Mouse (Mus musculus): ENCODE measurements around the gene Mylpf. TPM values are rescaled to one million over a fixed set of nuclear protein-coding genes. Genes with fewer than 3 reads are reported as not detected.

Mylpf gene
- polyA plus RNA-seq, 1 experiment from 2014 or later, result 37.5 TPM

DNA sequence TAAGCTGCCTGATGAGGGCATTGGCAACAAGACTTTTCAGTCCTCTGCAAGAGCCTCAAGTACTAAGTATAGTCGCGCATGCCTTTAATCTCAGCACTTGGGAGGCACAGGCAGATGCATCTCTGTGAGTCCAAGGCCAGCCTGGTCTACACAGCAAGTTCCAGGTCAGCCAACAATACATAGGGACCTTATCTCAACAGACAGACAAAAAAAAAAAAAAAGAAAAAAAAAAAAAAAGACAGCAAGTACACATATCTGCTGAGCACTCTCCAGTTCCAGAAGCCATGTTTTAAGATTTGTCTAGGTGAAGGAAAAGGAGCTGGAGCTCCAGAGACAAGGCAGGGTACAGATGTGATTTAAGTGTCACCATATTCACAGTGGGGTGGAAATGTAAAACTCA is 47.3 kb downstream of the Mylpf start:
- Histone ChIP-seq H3K9me3 (replicated peaks; ENCODE audit: control insufficient read depth, low read length) (no peaks in the 10 kb centered on the region), H3K27ac (ENCODE audit: low read depth, low read length) (no peak overlapping the region), H3K4me3 (ENCODE audit: low read depth, low read length) (no peak overlapping the region), H3K36me3 (ENCODE audit: control insufficient read depth, insufficient read depth, low read length) (no peaks in the 10 kb centered on the region; the same call in 1 of the 2 replicates), H3K9ac (ENCODE audit: low read depth, low read length) (no peak overlapping the region), H3K4me2 (no peak overlapping the region), H3K4me1 (ENCODE audit: control insufficient read depth, insufficient read depth, low read length) (peaks cover 18% of the 10 kb centered on the region; the same call in 1 of the 2 replicates), H3K27me3 (ENCODE audit: control insufficient read depth, insufficient read depth, low read length) (no peaks in the 10 kb centered on the region)
- no peak for ATAC-seq (replicated peaks; ENCODE audit: insufficient number of reproducible peaks, low FRiP score, low TSS enrichment)
- 79% methylated on average over 2 of the region's 2 CpGs for WGBS (ENCODE audit: insufficient replicate concordance)

DNA sequence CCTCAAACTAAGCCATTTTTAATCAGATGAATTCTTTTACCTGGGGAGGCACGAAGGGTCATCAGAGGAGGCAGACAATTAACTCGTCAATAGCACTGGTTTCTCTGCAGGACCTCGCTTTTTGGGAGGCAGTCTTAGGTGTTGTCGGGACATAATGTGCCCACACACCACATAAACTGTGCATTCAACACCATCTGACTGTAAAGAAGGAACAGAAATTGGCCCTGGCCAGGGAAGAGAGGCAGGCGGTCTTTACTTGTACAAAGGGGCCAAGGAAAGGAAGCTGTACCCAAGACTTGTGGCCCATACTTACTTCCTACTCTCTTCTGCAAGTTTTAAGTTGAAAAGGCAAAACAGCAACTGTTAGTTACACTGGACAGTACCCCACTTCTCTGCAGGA is 47.8 kb downstream of the Mylpf start:
- no peak overlapping the region for H3K4me3 ChIP-seq (ENCODE audit: low read depth, low read length)
- H3K9ac ChIP-seq (ENCODE audit: low read depth, low read length), result no peak overlapping the region
- no peaks in the 10 kb centered on the region for H3K27me3 ChIP-seq (ENCODE audit: control insufficient read depth, insufficient read depth, low read length)
- no peak overlapping the region for H3K4me2 ChIP-seq
- WGBS (ENCODE audit: insufficient replicate concordance), result 92% methylated on average over 5 of the region's 5 CpGs
- H3K9me3 ChIP-seq (replicated peaks; ENCODE audit: control insufficient read depth, low read length), result no peaks in the 10 kb centered on the region
- no peaks in the 10 kb centered on the region; the same call in 1 of the 2 replicates for H3K36me3 ChIP-seq (ENCODE audit: control insufficient read depth, insufficient read depth, low read length)
- H3K27ac ChIP-seq (ENCODE audit: low read depth, low read length), result no peak overlapping the region
- no peak for ATAC-seq (replicated peaks; ENCODE audit: insufficient number of reproducible peaks, low FRiP score, low TSS enrichment)
- peaks cover 18% of the 10 kb centered on the region; the same call in 1 of the 2 replicates for H3K4me1 ChIP-seq (ENCODE audit: control insufficient read depth, insufficient read depth, low read length)

DNA sequence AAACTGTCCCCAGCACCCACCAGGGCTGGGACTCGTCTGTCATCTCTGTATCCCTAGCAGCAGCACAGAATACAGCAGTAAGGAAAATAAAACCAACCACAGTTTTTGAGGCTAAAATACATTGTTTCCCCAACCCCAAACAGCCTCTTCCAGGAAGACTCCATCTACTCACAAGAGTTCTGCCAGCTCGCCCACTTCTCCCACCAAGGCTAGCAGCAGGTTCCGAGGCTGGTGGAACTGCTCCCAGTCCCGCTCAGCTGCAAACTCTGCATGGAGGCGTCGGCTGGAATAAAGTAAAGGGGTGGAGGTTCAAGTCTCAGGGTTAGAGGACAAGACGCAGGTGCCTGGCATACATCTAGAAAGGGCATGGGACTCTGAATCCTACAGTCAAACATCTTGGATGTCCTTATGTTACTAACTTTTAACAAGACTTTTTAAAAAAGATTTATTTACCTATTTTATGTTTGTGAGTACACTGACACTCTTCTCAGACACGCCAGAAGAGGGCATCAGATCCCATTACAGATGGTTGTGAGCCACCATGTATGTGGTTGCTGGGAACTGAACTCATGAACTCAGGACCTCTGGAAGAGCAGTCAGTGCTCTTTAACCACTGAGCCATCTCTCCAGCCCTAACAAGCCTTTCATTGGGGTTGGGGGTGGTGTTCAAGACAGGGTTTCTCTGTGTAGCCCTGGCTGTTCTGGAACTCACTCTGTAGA is 50.7 kb downstream of the Mylpf start:
- Histone ChIP-seq H3K27ac (ENCODE audit: low read depth, low read length) (no peak overlapping the region), H3K36me3 (ENCODE audit: control insufficient read depth, insufficient read depth, low read length) (no peaks in the 10 kb centered on the region; the same call in 1 of the 2 replicates), H3K27me3 (ENCODE audit: control insufficient read depth, insufficient read depth, low read length) (no peaks in the 10 kb centered on the region), H3K9ac (ENCODE audit: low read depth, low read length) (no peak overlapping the region; the same call in 1 of the 2 replicates), H3K4me1 (ENCODE audit: control insufficient read depth, insufficient read depth, low read length) (peaks cover 18% of the 10 kb centered on the region; the same call in 1 of the 2 replicates), H3K4me3 (ENCODE audit: low read depth, low read length) (peak overlapping the region; percentile 74), H3K9me3 (replicated peaks; ENCODE audit: control insufficient read depth, low read length) (no peaks in the 10 kb centered on the region), H3K4me2 (peak overlapping the region; percentile 86)
- ATAC-seq (replicated peaks; ENCODE audit: insufficient number of reproducible peaks, low FRiP score, low TSS enrichment), result no peak
- WGBS (ENCODE audit: insufficient replicate concordance), result 72% methylated on average over 8 of the region's 8 CpGs

DNA sequence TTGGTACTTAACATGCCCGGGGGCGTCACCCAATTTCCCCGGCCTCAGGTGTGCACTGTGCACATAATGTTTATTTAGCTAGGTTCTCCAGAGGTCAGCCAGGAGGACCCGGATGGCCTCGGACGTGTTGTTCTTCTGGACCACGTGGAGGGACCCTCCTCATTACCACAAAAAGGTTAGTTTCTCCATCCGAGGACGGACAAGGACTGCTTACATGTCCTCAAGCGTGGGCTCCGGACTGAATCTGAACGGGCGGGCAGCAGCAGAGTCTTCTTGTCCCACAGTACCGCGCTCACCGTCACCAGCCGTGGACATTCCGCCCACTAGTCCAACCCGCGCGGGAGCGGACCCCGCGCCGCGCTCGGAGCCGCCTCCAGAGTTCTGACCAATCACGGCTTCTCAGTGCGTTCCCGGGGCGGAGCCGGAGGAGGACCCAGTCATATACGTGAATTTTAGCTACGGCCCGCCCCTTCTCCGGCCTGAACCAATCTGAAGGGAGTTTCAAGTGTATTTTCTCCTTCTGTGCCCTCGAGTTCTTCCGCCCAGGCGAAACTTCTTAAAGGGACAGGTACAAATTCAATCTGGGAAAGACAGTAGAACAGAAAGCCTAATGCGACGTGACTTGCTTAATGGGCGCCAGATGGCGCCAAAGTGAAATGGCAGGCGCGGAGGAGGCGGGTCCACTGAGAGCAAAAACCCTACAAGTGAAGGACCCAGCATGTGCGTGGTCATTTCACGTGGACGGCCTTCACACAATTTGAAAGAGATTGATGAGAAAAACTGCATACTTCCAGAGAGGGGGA is 51.8 kb downstream of the Mylpf start, which contains the start of gene Dctpp1:
Gene Dctpp1, minus strand, starts transcription at position 401 of the 803 bp plus-strand sequence.
- no peak within 1 kb of the TSS for H3K27ac ChIP-seq (ENCODE audit: low read depth, low read length)
- H3K4me3 ChIP-seq (ENCODE audit: low read depth, low read length), result peak within 1 kb of the TSS; percentile 74
- H3K4me2 ChIP-seq, result peak within 1 kb of the TSS; percentile 86
- WGBS (ENCODE audit: insufficient replicate concordance), result under 1% methylated on average over 50 of the region's 50 CpGs
- H3K9me3 ChIP-seq (replicated peaks; ENCODE audit: control insufficient read depth, low read length), result no peaks in the 10 kb centered on the region
- peak within 1 kb of the TSS; percentile 77 for H3K9ac ChIP-seq (ENCODE audit: low read depth, low read length)
- H3K36me3 ChIP-seq (ENCODE audit: control insufficient read depth, insufficient read depth, low read length), result no peaks in the 10 kb centered on the region; the same call in 1 of the 2 replicates
- peak; percentile 97 for ATAC-seq (replicated peaks; ENCODE audit: insufficient number of reproducible peaks, low FRiP score, low TSS enrichment)
- H3K27me3 ChIP-seq (ENCODE audit: control insufficient read depth, insufficient read depth, low read length), result no peaks in the 10 kb centered on the region
- peaks cover 7% of the 10 kb centered on the region; the same call in 1 of the 2 replicates for H3K4me1 ChIP-seq (ENCODE audit: control insufficient read depth, insufficient read depth, low read length)

DNA sequence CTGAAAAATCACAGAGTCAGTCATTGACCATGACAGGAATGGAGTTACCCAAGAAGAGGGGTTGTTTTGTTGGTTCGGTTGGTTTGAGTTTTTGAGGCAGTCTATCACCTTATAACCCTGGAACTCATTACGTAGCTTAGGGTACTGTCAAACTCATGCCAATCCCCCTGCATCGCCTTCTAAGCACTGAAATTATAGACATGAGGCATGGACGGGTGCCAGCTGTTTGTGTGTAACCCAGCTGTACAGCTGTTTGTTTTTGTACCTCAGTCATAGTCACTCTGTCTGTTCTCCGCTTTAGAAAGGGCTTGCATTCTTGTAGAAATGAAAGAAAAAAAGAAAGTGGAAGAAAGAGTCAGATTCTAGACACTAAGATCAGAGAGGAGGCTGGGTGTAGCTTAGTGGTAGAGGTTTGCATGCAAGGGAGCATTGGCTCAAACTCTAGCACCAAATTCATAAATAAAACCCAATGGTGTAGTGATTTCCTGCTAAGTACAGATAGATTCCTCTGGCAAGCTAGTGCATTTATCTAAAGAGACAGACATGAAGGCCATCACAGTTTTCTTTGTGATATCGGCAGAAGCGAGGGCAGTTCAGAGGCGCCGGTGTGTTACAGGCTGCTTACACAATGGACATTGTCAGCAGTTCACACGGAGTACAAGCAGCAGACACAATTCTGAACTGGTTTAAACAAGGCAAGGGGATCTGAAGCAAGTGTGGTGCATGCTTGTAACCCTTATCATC is 53.7 kb downstream of the Mylpf start:
- 76% methylated on average over 10 of the region's 10 CpGs for WGBS (ENCODE audit: insufficient replicate concordance)
- Histone ChIP-seq H3K4me2 (no peak overlapping the region), H3K4me1 (ENCODE audit: control insufficient read depth, insufficient read depth, low read length) (peaks cover 7% of the 10 kb centered on the region; the same call in 1 of the 2 replicates), H3K9ac (ENCODE audit: low read depth, low read length) (no peak overlapping the region), H3K36me3 (ENCODE audit: control insufficient read depth, insufficient read depth, low read length) (no peaks in the 10 kb centered on the region), H3K4me3 (ENCODE audit: low read depth, low read length) (no peak overlapping the region), H3K27me3 (ENCODE audit: control insufficient read depth, insufficient read depth, low read length) (no peaks in the 10 kb centered on the region), H3K27ac (ENCODE audit: low read depth, low read length) (no peak overlapping the region), H3K9me3 (replicated peaks; ENCODE audit: control insufficient read depth, low read length) (no peaks in the 10 kb centered on the region)
- no peak for ATAC-seq (replicated peaks; ENCODE audit: insufficient number of reproducible peaks, low FRiP score, low TSS enrichment)

DNA sequence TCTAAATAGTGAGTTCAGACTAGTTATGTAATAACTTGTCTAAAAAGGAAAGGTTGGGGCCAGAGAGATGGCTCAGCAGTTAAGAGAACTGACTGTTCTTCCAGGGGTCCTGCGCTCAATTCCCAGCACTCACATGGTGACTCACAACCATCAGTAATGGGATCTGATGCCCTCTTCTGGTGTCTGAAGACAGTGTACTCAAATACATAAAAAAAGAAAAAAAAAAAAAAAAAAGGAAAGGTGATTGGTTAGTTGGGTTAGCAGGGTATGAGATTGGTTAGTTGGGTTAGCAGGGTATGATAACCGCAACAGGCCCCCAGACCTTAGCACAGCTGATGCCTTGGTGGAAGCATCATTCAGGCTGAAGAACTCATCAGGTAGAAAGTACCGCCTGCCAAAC is 54.8 kb downstream of the Mylpf start:
- Histone ChIP-seq H3K9me3 (replicated peaks; ENCODE audit: control insufficient read depth, low read length) (no peaks in the 10 kb centered on the region; the same call in 1 of the 2 replicates), H3K27ac (ENCODE audit: low read depth, low read length) (no peak overlapping the region), H3K9ac (ENCODE audit: low read depth, low read length) (no peak overlapping the region), H3K36me3 (ENCODE audit: control insufficient read depth, insufficient read depth, low read length) (no peaks in the 10 kb centered on the region), H3K4me2 (no peak overlapping the region), H3K4me1 (ENCODE audit: control insufficient read depth, insufficient read depth, low read length) (peaks cover 7% of the 10 kb centered on the region; the same call in 1 of the 2 replicates), H3K27me3 (ENCODE audit: control insufficient read depth, insufficient read depth, low read length) (no peaks in the 10 kb centered on the region), H3K4me3 (ENCODE audit: low read depth, low read length) (no peak overlapping the region)
- 88% methylated on average over 3 of the region's 3 CpGs for WGBS (ENCODE audit: insufficient replicate concordance)
- no peak for ATAC-seq (replicated peaks; ENCODE audit: insufficient number of reproducible peaks, low FRiP score, low TSS enrichment)

Other genes starting within 250 kb of the Mylpf start
- 62.8 and 63.0 TPM in 2 replicates for gene Cdipt, start 233.0 kb upstream of the Mylpf start, polyA plus RNA-seq (2014; fragmentation: Nextera tagmentation; extraction: Ambion mirVana)
- 1.1 and 1.2 TPM in 2 replicates for gene Cdiptos, start 232.8 kb upstream of the Mylpf start, polyA plus RNA-seq (2014; fragmentation: Nextera tagmentation; extraction: Ambion mirVana)
- gene Mvp, start 194.3 kb upstream of the Mylpf start, polyA plus RNA-seq (2014; fragmentation: Nextera tagmentation; extraction: Ambion mirVana), result 8.2 and 8.5 TPM in 2 replicates
- not detected in 2 replicates for gene Pagr1b, start 192.4 kb upstream of the Mylpf start, polyA plus RNA-seq (2014; fragmentation: Nextera tagmentation; extraction: Ambion mirVana)
- gene Pagr1a, start 191.5 kb upstream of the Mylpf start, polyA plus RNA-seq (2014; fragmentation: Nextera tagmentation; extraction: Ambion mirVana), result 50.9 and 53.2 TPM in 2 replicates
- gene Gm42742, start 187.8 kb upstream of the Mylpf start, polyA plus RNA-seq (2014; fragmentation: Nextera tagmentation; extraction: Ambion mirVana), result 36.6 and 40.9 TPM in 2 replicates
- gene Prrt2, start 187.7 kb upstream of the Mylpf start, polyA plus RNA-seq (2014; fragmentation: Nextera tagmentation; extraction: Ambion mirVana), result 4.5 and 5.0 TPM in 2 replicates
- gene Maz, start 181.9 kb upstream of the Mylpf start, polyA plus RNA-seq (2014; fragmentation: Nextera tagmentation; extraction: Ambion mirVana), result 38.6 and 44.1 TPM in 2 replicates
- gene Kif22, start 166.4 kb upstream of the Mylpf start, polyA plus RNA-seq (2014; fragmentation: Nextera tagmentation; extraction: Ambion mirVana), result 97.7 and 103 TPM in 2 replicates
- gene Zg16, start 121.6 kb upstream of the Mylpf start, polyA plus RNA-seq (2014; fragmentation: Nextera tagmentation; extraction: Ambion mirVana), result not detected in 2 replicates
- 0.92 and 0.96 TPM in 2 replicates for gene AI467606, start 117.5 kb upstream of the Mylpf start, polyA plus RNA-seq (2014; fragmentation: Nextera tagmentation; extraction: Ambion mirVana)
- gene Qprt, start 86.7 kb upstream of the Mylpf start, polyA plus RNA-seq (2014; fragmentation: Nextera tagmentation; extraction: Ambion mirVana), result 6.2 and 6.6 TPM in 2 replicates
- 0.32 and 0.39 TPM in 2 replicates for gene Spn, start 71.1 kb upstream of the Mylpf start, polyA plus RNA-seq (2014; fragmentation: Nextera tagmentation; extraction: Ambion mirVana)
- 41.7 and 41.8 TPM in 2 replicates for gene Cd2bp2, start 12.8 kb upstream of the Mylpf start, polyA plus RNA-seq (2014; fragmentation: Nextera tagmentation; extraction: Ambion mirVana)
- gene Tbc1d10b, start 422 bp upstream of the Mylpf start, polyA plus RNA-seq (2014; fragmentation: Nextera tagmentation; extraction: Ambion mirVana), result 17.5 and 23.7 TPM in 2 replicates
- gene Zfp553, start 24.2 kb downstream of the Mylpf start, polyA plus RNA-seq (2014; fragmentation: Nextera tagmentation; extraction: Ambion mirVana), result 12.3 and 14.6 TPM in 2 replicates
- gene Sept1, start 24.2 kb downstream of the Mylpf start, polyA plus RNA-seq (2014; fragmentation: Nextera tagmentation; extraction: Ambion mirVana), result 19.8 and 23.1 TPM in 2 replicates
- gene Zfp771, start 35.4 kb downstream of the Mylpf start, polyA plus RNA-seq (2014; fragmentation: Nextera tagmentation; extraction: Ambion mirVana), result 35.6 and 39.7 TPM in 2 replicates
- gene Dctpp1, start 51.8 kb downstream of the Mylpf start, polyA plus RNA-seq (2014; fragmentation: Nextera tagmentation; extraction: Ambion mirVana), result 184 and 197 TPM in 2 replicates
- 80.8 and 87.8 TPM in 2 replicates for gene Sephs2, start 65.2 kb downstream of the Mylpf start, polyA plus RNA-seq (2014; fragmentation: Nextera tagmentation; extraction: Ambion mirVana)
- 0.46 and 0.68 TPM in 2 replicates for gene Itgal, start 87.4 kb downstream of the Mylpf start, polyA plus RNA-seq (2014; fragmentation: Nextera tagmentation; extraction: Ambion mirVana)
- gene Zfp768, start 136.7 kb downstream of the Mylpf start, polyA plus RNA-seq (2014; fragmentation: Nextera tagmentation; extraction: Ambion mirVana), result 4.7 and 6.0 TPM in 2 replicates
- 4.4 and 4.9 TPM in 2 replicates for gene Zfp747, start 167.2 kb downstream of the Mylpf start, polyA plus RNA-seq (2014; fragmentation: Nextera tagmentation; extraction: Ambion mirVana)
- gene 9130019O22Rik, start 178.3 kb downstream of the Mylpf start, polyA plus RNA-seq (2014; fragmentation: Nextera tagmentation; extraction: Ambion mirVana), result 3.7 and 5.5 TPM in 2 replicates
- gene E430018J23Rik, start 184.7 kb downstream of the Mylpf start, polyA plus RNA-seq (2014; fragmentation: Nextera tagmentation; extraction: Ambion mirVana), result 4.9 and 5.6 TPM in 2 replicates
- gene Zfp764, start 197.9 kb downstream of the Mylpf start, polyA plus RNA-seq (2014; fragmentation: Nextera tagmentation; extraction: Ambion mirVana), result 4.6 and 4.8 TPM in 2 replicates
- 14.7 and 23.5 TPM in 2 replicates for gene Zfp688, start 213.2 kb downstream of the Mylpf start, polyA plus RNA-seq (2014; fragmentation: Nextera tagmentation; extraction: Ambion mirVana)
- 5.3 and 5.8 TPM in 2 replicates for gene Zfp689, start 240.3 kb downstream of the Mylpf start, polyA plus RNA-seq (2014; fragmentation: Nextera tagmentation; extraction: Ambion mirVana)